Mouse (Mus musculus) kidney, adult 9 months (tissue): ENCODE data around the gene Gm20532.
A peak's percentile ranks its signal among the peaks of the same experiment; 100 is the strongest.

ENCODE experiments used
- DNase-seq: peaks from one replicate; pipeline ENCODE4 v3.0.0; 2022

Gm20532 gene

DNA sequence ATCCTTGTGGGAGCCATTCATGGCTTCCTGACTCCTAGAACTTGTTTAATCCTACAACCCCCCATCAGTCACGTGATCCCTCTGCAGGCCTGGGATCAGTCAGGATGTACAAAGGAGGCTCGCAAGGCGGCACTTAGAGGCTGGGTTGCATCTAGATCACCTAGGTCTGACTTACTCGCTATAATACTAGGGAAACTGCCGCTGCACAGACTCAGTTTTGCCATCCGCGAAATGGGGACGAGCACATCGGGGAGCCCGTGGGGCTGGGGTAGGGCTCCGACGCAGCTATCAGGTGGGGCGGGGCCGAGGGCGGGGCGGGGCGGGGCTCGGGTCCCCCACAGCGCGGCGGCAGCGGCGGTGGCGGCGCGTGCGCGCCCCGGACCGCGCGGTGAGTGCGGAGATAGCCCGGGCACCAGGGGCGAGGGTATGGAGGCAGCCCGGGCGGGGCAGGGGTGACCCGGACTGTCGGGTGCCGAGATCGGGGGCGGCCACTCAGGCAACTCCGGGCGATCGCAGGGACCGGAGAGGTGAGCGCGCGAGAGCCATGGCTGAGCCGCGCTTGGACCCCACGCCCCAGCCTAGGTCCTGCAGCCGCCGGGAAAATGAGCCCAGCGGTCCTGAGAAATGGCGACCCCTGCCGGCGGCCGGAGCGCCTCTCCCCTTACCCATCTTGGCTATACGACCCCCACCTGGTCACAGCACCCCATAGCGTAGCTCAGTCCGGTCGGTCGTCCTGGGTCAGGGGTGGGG, at the start of gene Gm20532:
Gm20532 (plus strand) TSS at position 346 of the 750 bp plus-strand sequence.
- peak; percentile 59 for DNase-seq

GRCm38 (mm10) chr2:26539516-26539915, 46.9 kb upstream of the Gm20532 start:
- no peak for DNase-seq

DNA sequence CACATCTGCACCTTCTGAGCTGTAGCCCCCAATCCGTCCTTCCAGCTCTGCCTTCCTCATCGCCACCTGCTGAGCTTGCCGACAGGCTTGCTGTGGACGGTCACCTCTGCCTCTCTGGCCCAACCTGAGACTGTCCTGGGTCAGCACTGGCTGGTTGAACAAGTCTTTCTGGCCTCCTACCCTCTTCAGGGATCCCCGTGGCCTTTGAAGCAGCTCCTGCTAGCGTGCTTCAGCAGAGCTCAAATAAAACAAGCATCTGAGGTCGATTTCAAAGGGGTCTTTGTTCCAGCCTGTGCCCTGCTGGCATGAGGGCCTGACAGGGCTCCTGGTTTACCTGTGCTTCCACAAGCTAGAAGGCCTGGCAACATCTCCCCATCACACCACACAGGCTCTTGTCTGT, 45.7 kb upstream of the Gm20532 start:
- no peak for DNase-seq

DNA sequence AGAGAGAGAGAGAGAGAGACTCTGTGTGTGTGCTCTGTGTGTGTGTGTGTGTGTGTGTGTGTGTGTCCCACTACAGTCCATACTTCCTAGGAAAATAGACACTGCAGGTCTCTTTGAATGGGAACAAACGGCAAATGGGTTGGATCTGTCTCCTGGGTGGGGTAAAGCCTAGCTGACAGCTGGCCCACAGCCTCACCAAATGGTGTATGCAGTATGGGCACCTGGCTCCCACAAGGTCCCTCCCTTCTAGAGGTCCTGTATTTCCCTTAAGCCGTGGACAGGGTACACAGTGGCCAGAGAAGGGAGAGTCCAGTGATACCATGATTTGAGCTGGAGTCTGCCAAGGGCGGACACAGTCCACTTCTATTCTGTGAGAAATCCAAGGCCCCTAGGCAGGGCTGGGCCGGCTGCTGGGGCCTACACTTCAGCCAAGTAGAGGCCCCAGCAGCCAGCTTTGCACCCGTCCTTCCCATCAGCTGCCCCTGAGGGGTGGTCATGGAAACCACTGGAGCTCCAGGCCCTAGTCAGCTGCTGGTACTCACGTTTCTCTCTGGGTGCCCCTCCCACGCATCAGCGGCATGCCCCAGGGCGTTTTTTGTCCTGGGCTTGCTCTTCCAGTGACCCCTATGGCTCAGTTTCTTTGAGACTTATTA, 45.1 kb upstream of the Gm20532 start:
- DNase-seq: no peak

DNA sequence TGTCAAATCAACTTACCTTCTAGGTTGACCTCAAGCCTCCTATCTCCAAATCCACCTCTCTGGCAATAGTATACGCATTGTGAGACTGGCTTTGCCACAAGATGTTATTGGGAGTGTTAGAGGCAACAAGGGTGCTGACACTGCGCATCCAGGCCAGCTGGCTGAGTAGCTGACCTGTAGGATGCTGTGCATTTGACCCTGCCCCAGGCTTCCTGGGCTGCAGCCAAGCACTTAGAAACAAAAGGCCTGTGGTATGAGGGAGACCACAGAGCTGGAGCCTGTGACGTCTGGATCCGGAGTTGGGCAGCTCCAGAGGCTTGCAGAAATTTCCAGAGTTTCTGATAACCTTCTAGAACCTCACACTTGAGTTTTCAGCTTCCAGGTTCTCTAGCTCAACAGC, 43.3 kb upstream of the Gm20532 start:
- peak; percentile 48 for DNase-seq

DNA sequence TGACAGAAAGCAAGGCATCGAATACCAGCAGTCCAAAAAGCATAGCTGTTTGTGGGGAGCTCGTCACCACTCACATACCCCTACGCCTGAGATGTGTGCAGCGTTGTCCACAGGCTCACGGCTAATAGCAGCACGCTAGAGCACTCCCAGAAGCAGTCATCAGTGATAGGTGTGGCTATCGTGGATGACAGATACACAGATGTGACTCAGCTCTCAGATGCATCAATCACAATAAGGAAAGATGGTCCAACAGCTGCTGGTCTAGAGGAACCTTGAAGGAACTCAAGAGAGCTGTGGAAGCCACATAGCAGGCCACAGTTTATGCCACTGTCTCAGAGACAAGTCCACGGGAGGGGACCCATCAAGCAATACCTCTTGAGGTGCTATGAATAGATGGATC, 42.7 kb upstream of the Gm20532 start:
- no peak for DNase-seq

DNA sequence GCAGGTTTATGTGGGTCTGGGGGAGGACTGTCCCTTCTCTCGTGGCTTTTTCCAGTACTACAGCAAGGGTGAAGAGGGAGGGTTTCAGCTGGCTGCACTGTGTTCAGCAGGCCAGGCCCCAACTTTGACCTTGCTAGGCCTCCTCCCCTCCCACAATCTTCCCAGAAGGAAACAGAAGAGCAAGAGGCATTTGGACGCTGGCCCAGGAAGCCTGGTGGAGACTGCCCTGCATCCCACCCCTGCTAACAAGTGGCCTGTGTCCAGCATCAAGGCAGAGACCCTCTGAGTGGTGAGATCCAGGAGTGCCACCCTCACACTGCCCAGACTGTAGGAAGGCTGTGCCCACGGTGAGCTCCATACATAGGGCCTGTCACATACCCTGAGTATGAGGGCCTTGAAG, 42.2 kb upstream of the Gm20532 start:
- DNase-seq: peak; percentile 67

- no peak for DNase-seq
Measured at GRCm38 (mm10) chr2:26547481-26547880, 39.0 kb upstream of the Gm20532 start.

DNA sequence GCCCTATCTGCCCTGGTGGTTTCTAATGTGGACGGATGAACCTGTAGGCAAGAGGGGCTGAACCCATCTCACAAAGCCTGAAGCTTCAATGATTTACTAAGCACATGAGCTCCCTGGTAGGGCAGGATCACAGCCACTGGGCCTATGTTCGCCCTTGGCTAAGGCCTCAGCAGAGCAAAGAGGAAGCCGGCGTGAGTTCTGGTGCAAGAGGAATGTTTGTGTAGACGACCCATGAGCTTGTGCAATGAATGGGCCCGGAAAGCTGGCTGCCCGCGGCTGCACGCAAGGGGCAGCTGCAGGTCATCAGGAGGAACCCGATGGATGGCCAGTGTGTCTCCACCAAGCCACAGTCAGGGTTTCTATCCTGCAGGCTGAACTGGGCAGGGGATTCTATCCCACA, 36.6 kb upstream of the Gm20532 start:
- no peak for DNase-seq

DNA sequence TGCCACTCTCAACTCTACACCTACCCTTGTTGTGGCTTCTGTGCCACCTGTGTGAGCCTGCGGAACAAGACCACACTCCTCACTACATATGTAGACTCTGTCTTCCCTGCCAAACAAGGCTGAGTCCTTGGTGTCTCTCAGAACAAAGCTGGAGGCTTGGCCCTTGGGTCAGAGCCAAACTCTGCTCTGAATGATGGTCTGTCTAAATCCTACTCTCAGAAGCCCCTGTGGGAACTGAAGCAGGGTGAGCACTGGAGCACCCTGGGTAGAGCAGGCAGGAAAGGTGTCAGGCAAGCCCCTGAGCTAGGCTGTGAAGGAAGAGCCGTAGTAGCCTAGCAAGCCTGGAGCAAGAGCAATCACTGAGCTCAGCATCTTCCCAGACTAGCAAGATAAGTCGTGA, 36.2 kb upstream of the Gm20532 start:
- no peak for DNase-seq

DNA sequence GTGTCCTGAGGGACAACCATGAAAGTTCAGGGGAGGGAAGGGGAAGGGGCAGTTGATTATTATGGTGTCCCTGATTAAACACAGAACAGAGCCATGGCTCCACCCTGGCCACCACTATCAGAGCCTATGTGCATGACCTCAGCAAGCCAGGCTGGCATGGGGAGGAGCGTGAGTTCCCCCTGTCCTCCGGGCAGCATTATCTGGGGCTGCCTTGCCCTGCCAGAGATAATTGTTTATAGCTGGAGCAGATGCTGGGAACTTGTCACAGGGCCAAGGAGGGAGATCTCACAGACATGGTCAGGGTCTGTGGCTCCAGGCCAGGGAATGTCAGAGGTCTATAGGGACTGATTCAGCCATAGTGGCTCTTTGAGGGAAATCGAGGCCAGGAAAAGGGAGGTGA, 35.7 kb upstream of the Gm20532 start:
- DNase-seq: no peak

- no peak for DNase-seq
Measured at GRCm38 (mm10) chr2:26551446-26551845, 35.0 kb upstream of the Gm20532 start.

GRCm38 (mm10) chr2:26552066-26552465, 34.4 kb upstream of the Gm20532 start:
- DNase-seq: no peak

DNA sequence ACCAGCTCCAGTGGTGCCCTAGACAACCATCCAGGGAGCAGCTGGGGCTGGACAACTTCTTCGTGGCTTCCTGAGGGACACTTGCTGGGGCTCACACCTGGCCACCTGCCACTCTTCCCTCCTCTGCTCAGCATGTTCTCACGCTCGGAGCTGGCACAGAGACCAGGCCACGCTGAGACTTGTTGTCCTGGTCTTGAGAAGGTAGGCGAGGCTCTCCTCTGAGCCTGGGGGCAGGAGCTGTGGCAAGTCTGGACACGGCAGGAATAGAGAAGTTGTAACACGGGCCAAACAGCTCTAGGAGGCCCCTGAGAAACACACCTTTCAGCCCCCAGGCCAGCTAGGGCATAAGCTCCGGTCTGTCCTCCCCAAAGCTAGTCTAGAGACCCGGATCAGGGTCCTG, 32.5 kb upstream of the Gm20532 start:
- DNase-seq: no peak

DNA sequence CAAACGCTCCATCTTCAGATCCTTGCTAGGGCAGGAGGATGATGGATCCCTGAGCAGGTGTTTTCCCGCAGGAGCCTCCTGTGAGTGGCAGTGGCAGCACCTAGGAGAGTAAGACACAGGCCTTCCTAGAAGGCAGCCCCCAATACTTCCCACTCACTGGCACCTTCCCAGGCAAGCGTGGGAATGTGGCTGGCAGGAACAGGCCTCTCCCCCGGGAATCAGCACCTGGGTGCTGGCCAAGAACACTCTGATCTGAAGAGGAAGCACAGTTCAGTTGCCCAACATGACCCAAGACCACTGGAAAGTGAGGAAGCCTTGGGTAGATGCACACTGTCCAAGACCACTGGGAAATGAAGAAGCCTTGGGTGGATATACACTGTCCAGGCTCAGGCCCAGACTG, 31.4 kb upstream of the Gm20532 start:
- peak; percentile 56 for DNase-seq

- no peak for DNase-seq
Measured at GRCm38 (mm10) chr2:26556535-26556993, 29.9 kb upstream of the Gm20532 start.

DNA sequence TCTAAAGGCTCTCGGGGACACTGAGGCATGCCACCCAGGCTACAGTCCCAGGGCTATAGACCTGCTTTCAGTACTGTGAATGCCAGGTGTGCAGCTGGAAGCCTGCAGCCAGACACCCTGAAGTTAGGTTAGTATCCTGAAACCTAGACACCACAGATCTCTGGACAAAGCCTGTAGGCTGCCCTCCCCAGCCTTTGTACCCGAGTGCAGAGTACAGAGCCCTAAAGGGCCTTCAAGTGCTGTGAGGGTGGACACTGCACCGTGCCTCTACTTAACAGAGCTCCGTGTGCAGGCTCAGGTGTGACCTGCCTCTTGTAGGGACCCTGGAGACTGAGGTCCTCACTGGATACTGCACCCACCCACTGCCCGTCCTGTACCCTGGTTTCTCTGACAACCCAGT, 25.9 kb upstream of the Gm20532 start:
- DNase-seq: peak; percentile 66

DNA sequence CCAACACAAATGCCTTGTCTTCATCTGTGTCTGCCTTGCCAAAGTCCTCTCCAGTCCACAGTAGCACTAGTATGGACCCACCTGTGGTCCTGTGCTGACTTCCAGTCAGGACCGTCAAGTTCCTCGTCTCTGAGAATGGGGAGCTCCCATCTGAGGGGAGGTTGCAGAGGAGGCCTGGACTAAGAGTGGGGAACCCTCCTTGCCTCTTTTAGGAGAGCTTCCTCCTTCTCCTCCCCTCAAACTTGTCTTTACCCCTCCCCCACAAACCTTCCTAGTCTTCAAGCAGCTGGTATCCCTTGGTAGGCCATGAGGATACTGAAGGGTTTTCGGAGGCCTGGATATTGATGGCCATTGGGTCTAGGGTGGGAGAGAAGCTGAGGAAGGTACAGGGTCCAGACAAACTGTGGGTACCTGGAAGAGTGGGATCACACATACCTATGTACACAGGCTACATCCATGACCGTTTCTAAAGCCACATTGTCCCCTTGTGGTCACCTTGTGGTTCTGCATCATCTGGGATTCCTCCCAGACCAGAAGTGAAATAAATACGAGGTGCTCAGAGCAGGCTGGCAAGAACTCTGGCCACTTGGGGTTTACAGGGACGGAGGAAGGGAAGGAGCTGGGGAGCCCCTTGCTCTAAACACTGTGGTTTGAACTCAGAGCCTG, 25.0 kb upstream of the Gm20532 start:
- peak; percentile 81 for DNase-seq

DNA sequence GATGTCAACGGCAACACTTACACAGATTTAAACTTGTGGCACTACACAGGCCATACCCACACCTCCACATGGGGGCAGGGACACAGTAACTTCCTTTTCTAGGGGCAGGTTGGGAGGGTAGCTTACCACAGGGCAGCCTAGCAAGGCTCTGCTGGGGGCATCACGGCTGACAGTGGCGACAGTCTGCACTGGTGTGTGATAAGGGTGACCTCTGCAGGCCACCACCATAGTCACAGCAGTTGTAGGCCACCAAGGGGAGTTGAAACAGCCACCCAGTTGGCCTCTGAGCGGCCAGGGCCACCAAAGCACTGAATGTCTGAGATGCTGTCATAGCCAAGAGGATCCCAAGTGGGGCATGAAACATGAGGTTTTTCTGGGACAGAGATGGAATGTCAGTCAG, 20.2 kb upstream of the Gm20532 start:
- peak; percentile 60 for DNase-seq

- peak; percentile 72 for DNase-seq
Measured at GRCm38 (mm10) chr2:26570034-26570433, 16.4 kb upstream of the Gm20532 start.

GRCm38 (mm10) chr2:26571400-26571799, 15.0 kb upstream of the Gm20532 start:
- DNase-seq: peak; percentile 49

DNA sequence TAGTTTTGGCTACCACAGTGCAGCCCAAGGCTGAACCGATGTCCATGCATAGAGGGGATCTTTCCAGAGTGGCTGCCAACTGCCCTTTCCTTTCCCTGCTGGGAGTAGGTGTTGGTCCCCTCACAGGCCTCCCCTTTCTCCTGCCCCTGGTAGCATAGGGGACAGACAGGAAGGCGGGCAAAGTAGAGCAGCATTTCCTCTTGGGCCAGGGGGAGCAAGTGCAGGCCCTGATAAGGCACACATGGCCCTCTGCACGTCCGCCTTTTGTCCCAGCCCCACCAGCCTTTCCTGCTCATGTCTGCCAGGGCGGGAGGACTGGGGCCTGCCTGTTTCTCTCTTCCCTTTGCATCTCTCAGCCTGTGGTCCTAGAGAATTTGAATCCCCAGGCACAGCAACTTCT, 14.6 kb upstream of the Gm20532 start:
- peak; percentile 69 for DNase-seq

GRCm38 (mm10) chr2:26573396-26573795, 13.0 kb upstream of the Gm20532 start:
- peak; percentile 63 for DNase-seq

DNA sequence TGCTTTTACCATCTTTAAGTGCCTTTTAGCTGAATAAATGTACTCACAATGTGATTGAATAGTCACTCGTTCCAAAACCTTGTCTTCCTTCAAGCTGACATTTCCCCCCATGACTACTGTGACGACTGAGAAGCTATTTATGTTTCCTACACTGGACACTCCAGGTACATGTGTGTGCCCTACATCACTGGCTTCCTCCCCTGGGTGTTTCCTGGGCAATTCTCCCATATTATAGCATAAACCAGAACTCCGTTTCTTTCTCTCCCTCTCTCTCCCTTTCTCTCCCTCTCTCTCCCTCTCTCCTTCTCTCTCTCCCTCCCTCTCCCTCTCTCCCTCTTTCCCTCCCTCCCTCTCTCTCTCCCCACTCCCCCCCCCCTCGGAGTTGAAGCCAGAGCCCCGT, 12.6 kb upstream of the Gm20532 start:
- DNase-seq: no peak
